Mouse (Mus musculus): ENCODE measurements at regions not wholly inside any gene's neighbourhood (a gene's known extent, or its start where the extent isn't known, plus 50 kb on each side); places are given as distances from the start of the nearest gene placed in this dataset.

DNA sequence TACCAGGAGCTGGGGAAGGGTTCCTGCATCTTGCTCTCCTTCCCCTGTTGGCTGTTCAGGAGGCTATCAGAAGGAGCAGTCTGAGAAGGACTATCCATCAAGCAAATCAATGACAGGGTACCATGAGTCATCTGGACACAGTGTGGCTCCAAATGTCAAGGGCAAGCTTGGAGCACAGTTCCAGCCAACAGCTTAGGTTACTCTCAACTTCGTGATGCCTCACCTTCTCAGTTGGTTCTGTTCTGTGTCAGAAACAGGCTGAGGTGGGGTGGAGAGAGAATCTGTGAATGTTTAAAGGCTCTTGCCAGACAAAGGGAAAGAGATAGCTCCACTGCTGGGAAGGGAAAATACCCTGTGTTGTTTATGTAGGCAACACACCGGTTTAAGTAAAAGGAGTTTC is 141.9 kb downstream of the Ube2e3 start:
- no peak for TF ChIP-seq EP300 (IDR thresholded peaks at IDR 0.05; ENCODE audit: low read length)
- TF ChIP-seq RAD21 (IDR thresholded peaks at IDR 0.05; ENCODE audit: low read depth, low read length), result peak; percentile 6; the same call in 1 of the 2 replicates
- TF ChIP-seq CTCF (conservative IDR thresholded peaks at IDR 0.05 in 1 of 2, IDR thresholded peaks at IDR 0.05 in 1 of 2; ENCODE audit: low read depth in 2 of 2, low read length in 2 of 2), result no peak
- TF ChIP-seq ZMIZ1 (IDR thresholded peaks at IDR 0.05; ENCODE audit: low read depth, low read length), result no peak
